Mouse (Mus musculus) left cerebral cortex, postnatal 25 days (tissue): ENCODE results near the gene Ermap. TPM values are rescaled to one million over a fixed set of nuclear protein-coding genes. Genes with fewer than 3 reads are reported as not detected.
A peak's percentile ranks its signal among the peaks of the same experiment; 100 is the strongest.

Experiments
- DNase-seq, 2 experiments: peaks; one replicate each; pipeline ENCODE4 v3.0.0; 2022; ENCODE audit warnings: low spot score in 2 of 2, mixed read lengths in 1 of 2
- intact Hi-C: fragments of 180-260 bp; cut with DNase I; formaldehyde crosslinking; loops from one replicate; pipeline ENCODE4 v1.15.1; 2025
- total RNA-seq, 2 experiments: library from RNA; stranded (reverse); gene quantifications; 2 replicates each; pipeline ENCODE4 v1.2.3; 2021

The Ermap gene
- under 1 TPM; 0.57 to 0.60 TPM for total RNA-seq

- intact Hi-C loops: loop anchor here (10.0 kb wide), 1 partner anchor 545 kb away; no protein-coding TSS in a partner anchor
- no peak for DNase-seq
These were observed at the start of gene Ermap for GRCm38 (mm10) chr4:119189864-119190263. Ermap (minus strand) TSS chr4:119190011.

- peak; percentile 53 to 78 for DNase-seq
- intact Hi-C loops: no loop called here
These were observed 49.4 kb upstream of the Ermap start for GRCm38 (mm10) chr4:119239181-119239682.

DNA sequence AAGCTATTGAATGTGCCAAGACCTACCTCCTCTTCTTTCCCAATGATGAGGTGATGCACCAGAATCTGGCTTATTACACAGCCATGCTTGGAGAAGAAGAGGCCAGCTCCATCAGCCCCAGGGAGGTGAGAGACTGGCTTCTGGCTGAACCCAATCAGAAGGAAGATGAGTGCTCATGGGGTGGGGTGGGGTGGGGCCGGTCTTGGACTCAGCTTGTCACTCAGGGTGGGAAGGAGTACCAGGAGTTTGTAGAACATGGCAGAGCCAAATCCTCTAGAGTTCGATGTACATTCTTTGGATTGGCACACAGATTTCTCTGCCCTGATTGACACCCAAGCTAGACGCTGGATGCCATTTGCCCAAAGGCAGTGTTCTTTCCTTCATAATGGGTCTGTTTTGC lies 48.9 kb upstream of the Ermap start:
- DNase-seq: no peak
- intact Hi-C loops: no loop called here

GRCm38 (mm10) chr4:119234348-119234747 lies 44.5 kb upstream of the Ermap start:
- intact Hi-C loops: no loop called here
- DNase-seq: no peak

DNA sequence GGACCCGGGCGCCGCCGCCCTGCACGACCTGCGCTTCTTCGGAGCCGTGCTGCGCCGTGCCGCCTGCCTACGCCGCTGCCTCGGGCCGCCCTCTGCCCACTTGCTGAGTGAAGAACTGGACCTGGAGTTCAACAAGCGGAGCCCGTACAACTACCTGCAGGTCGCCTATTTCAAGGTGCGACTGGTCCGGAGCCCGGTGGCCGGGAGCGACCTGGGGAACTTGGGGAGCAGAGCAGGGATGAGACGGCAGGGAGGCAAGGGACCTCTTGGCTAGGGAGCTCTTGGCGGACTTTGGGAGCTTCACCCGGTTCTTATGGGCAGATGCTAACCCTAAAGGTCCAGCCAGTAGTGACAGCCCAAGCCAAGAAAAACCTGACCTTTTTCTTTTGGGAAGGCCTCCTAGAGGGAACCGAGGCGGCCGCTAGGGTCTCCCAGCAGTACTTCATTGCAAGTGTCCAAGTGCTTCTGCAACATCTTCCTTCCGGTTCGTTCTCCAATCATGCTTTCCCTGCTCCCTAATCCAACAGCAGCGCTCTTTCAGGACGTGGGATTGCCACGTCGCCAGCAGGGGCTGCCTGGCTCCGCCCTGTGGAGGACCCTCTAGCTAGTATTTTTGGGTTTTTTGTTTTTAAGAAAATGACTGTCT lies 43.6 kb upstream of the Ermap start:
- intact Hi-C loops: no loop called here

DNA sequence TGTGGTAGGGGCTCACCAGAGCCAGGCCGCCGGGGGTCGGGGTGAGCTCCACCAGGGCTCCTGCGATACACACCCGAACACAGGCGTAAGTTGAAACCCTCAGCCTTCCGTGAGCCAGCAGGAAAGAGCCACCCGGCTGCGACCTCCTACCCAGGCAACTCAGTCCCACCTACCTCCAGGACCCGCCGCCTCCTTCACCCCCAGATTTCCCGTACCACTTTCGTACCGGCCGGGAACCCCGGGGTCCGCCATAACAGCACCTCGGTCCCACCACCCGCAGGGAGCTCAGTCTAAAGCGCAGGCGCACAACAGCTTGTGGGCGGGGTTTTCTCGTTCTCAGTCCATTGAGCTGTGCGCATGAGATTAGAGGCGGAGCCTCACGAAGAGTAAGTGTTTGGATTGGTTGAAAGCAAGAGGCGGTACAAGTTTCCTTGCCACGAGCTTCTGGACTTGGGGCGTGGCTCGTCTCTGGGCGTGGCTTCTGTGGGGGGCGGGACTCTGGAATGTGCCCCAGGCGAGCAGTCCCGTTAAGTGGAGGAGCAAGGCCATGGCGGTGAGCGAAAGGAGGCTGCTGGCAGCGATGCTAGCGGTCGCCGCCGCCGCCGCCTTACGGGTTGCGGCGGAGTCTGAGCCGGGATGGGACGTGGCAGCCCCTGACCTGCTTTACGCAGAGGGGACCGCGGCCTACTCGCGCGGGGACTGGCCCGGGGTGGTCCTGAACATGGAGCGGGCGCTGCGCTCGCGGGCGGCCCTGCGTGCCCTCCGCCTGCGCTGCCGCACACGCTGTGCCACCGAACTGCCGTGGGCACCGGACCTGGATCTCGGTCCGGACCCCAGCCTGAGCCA lies 42.8 kb upstream of the Ermap start, which contains the start of the genes AU022252 and P3h1:
Gene AU022252, minus strand, starts transcription at position 303 of the 846 bp plus-strand sequence.
Gene P3h1, plus strand, starts transcription at position 506 of the 846 bp plus-strand sequence.
- intact Hi-C loops: no loop called here
- DNase-seq: peak; percentile 98 to 100

More for the DNA sequence above, 43.6 kb upstream of the Ermap start:
- DNase-seq: peak; percentile 51 to 75

DNA sequence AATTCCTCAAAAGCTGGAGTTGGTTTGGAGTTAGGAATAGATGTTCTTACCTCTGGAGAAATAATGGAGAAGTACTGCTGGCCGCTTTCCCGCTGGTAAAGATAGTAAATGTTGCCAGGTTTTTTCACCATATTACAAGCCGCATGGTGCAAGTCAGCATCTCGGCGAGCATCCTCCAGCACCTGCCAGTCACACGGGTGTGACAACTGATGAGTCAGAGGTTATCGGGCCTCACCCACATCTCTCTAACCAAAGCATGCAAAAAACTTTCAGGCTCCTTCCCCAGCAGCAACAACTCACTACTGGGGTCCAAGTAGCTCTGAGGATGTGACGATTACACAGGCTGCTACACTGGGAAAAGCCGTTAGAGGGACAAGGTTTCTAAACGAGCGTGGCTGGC lies 36.9 kb upstream of the Ermap start:
- no peak for DNase-seq
- intact Hi-C loops: no loop called here

DNA sequence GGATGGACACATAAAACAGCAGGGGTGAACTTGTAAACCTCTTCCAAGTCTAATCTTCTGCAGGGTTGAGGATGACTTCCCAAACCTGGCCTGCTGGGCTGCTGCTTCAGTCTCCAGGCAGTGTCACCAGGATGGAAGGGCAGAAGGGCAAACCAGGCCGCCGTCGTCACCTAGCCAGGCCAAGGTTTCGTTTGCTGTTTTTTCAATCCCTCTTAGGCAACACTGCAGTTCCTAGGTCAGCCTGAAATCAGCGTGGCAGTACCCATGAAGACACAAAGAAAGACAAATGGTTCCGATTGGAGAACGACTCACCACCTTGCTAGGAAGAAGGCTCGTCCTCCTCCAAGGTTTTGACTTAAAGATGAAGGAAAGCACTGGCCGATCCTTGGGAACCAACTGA lies 35.9 kb upstream of the Ermap start:
- intact Hi-C loops: no loop called here
- no peak for DNase-seq

GRCm38 (mm10) chr4:119224534-119224933 lies 34.7 kb upstream of the Ermap start:
- no peak for DNase-seq
- intact Hi-C loops: no loop called here

DNA sequence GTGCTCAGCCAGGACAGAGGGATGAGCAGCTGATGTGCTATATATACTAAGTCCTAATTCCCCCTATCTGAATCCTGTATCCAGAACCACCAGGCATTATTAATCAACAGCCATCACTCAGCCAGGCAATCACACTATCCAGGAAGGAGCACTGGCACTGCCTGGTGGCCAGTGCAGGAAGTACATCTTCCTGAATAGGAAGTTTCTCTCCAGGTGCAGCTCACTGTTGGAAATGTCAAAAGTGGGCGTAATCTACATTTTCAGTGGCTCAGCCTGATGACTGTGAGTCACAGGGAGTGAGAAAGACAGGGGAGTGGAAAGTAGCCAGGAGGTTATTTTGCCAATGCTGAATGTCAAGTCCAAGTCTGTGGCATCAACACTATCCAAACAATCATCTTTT lies 33.9 kb upstream of the Ermap start:
- peak; percentile 35 to 64 for DNase-seq
- intact Hi-C loops: no loop called here

DNA sequence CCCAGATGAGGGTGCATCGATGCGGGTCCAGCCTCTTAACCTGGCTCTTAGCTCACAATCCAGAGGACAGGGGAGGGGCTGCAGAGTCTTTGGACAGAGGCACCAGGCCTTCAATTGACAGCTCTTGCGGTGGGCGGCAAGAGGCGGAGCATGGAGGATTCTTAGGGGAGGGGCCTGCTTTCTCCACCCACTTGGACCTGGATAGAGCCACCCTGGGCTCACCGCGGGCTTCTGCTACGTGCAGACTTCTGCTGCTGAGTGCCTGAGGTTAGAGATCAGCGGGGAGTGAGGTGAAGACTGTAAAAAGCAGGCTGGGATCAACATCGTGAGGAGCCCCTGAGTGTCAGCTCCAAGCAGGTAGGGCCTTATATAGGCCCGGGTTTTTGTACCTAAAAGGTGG lies 28.4 kb upstream of the Ermap start, which contains the start of gene Tmem269:
Gene Tmem269, minus strand, starts transcription at position 49 of the 400 bp plus-strand sequence.
- intact Hi-C loops: no loop called here
- DNase-seq: no peak

DNA sequence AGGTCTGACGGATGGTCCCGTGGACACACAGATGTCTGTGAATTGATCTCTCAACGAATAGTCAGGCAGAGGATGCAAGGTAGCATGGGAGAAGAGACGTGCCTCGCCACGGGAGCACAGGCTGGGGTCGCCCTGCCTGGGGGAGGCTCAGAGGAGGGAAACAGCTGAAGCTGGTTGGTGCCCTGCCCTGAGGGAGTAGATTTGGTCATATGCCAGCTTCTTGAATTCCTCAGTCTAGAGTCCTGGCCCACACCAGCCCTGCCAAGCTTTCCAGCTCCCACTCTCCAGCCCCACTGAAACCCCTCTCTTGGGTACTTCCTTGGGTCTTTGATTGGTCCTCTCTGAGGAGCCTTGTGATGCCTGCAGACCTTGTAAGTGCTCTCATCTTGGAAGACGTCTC lies 26.9 kb upstream of the Ermap start:
- no peak for DNase-seq
- intact Hi-C loops: no loop called here

GRCm38 (mm10) chr4:119204672-119205071 lies 14.9 kb upstream of the Ermap start:
- peak; percentile 52 to 65 for DNase-seq
- intact Hi-C loops: loop anchor here (1.0 to 5.0 kb wide), 2 partner anchors 37 to 199 kb away; no protein-coding TSS in a partner anchor

DNA sequence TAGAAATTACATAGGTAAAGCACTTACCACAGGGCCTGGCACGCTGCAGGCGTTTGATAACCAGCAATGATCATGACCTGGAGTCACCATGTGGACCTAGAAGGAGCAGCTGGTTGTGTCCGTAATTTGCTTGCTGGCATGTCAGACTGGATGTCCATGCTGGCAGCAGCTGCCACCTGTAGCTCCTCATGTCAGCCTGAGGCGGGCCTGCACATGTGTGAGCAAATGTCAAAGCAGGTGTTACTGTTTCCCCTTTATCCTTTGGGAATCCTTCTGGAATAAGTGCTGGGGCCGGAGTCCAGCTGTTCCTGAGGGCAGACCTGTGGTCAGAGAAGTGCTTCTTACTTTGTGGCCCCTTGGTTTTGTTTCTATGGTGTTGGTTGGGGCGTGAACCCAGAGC lies 8.3 kb upstream of the Ermap start:
- no peak for DNase-seq
- intact Hi-C loops: no loop called here

GRCm38 (mm10) chr4:119195582-119196320 lies 5.9 kb upstream of the Ermap start:
- no peak for DNase-seq
- intact Hi-C loops: no loop called here

GRCm38 (mm10) chr4:119194909-119195581 lies 5.2 kb upstream of the Ermap start, which contains the start of gene Svbp:
Svbp (plus strand) TSS chr4:119195306.
- intact Hi-C loops: no loop called here
- DNase-seq: peak; percentile 84

- no peak for DNase-seq
- intact Hi-C loops: no loop called here
These were observed 2.9 kb upstream of the Ermap start for GRCm38 (mm10) chr4:119192757-119193156.

DNA sequence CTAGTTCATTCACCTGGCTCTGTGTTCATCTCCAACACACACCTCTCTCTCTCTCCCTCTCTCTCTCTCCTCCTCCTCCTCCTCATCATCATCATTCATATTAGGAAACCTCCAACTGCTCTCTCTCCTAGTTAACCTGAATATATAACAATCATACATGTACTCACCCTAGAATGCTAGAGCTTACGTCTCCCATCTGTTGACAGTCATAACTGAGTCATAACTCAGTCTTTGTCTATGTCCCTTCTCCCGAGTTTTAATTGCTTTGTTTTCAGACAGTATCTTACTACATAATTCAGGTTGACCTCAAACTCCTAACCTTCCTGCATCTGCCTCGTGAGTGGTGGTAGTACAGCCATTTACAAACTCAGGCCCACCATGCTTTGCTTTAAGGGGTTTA lies 1.5 kb upstream of the Ermap start:
- no peak for DNase-seq
- intact Hi-C loops: no loop called here

- no peak for DNase-seq
- intact Hi-C loops: no loop called here
These were observed 807 bp upstream of the Ermap start for GRCm38 (mm10) chr4:119190618-119191017.
